Mouse (Mus musculus) testis, adult 2 months (tissue): Measurements from ENCODE around the gene Foxd1. TPM values are rescaled to one million over a fixed set of nuclear protein-coding genes. Genes with fewer than 3 reads are reported as not detected.

Experiments
- H3K27ac ChIP-seq: fragments of 200-500 bp; 2 replicates; pipeline ENCODE4 v1.5.1; 2012; ENCODE audit warnings: low read depth, low read length; ENCODE audit not compliant: control insufficient read depth, insufficient read depth
- H3K27me3 ChIP-seq: fragments of 200-500 bp; 2 replicates; pipeline ENCODE4 v1.6.1; 2012; ENCODE audit warnings: mild to moderate bottlenecking, low read length, moderate library complexity; ENCODE audit not compliant: control insufficient read depth, insufficient read depth
- H3K36me3 ChIP-seq: fragments of 200-500 bp; 2 replicates; pipeline ENCODE4 v1.6.1; 2012; ENCODE audit warnings: mild to moderate bottlenecking, low read length; ENCODE audit not compliant: control insufficient read depth, insufficient read depth
- H3K4me1 ChIP-seq: fragments of 200-500 bp; 2 replicates; pipeline ENCODE4 v1.6.1; 2012; ENCODE audit warnings: low read length; ENCODE audit not compliant: control insufficient read depth, insufficient read depth
- H3K4me3 ChIP-seq: fragments of 200-500 bp; 2 replicates; pipeline ENCODE4 v1.5.1; 2012; ENCODE audit warnings: low read depth, mild to moderate bottlenecking, low read length, moderate library complexity, mixed read lengths; ENCODE audit not compliant: control insufficient read depth
- CTCF ChIP-seq: fragments of 200-500 bp; IDR thresholded peaks from 2 replicates; pipeline ENCODE4 v1.5.1; 2012; ENCODE audit warnings: low read depth, mild to moderate bottlenecking, inconsistent platforms, low read length, moderate library complexity; ENCODE audit not compliant: control insufficient read depth, insufficient read depth, insufficient replicate concordance
- POLR2A ChIP-seq: fragments of 200-500 bp; IDR thresholded peaks from 2 replicates; pipeline ENCODE4 v1.6.1; 2012; ENCODE audit warnings: low read depth, mild to moderate bottlenecking, inconsistent platforms, low read length, moderate library complexity; ENCODE audit not compliant: control insufficient read depth
- polyA plus RNA-seq: library from polyadenylated mRNA; depleted of rRNA; stranded (reverse); fragments of >200 nt; gene quantifications from 2 replicates; pipeline ENCODE4 v1.2.3, GENCODE M21; 2012; rRNA removed

Foxd1 gene
- not detected in 2 replicates for polyA plus RNA-seq

DNA sequence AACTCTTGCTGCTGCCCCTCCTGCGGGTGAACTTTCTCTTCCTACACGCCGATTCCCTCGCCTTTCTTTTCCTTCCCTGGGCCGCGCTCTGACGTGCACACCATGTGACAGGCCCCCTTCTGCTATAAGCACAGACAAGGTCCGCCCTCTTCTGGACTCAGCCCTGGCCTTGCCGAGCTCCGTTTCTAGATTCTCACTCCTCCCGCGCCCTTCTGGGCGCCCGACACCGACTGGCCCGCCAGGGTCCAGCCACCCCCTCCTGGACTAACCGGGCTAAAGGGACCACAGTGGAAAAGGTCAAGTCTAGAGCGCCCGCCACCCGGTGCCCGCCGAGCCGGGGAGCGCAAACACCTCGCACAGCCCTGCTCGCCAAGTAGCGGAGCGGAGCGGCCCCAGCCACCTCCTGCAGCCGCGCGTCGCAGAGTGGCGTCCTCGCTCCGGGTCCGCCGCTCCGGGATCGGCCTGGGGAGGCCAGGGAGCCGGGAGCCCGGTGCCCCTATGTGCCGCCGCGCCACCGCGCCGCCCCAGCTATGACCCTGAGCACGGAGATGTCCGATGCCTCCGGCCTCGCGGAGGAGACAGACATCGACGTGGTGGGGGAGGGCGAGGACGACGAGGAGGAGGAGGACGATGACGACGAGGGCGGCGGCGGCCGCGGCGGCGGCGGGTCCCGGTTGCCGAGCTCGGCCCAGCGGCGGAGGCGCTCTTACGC is at the start of gene Foxd1:
Foxd1 (plus strand) TSS at position 153 of the 712 bp plus-strand sequence.
- Histone ChIP-seq H3K27me3 (peaks cover 12% of the 10 kb centered on the region), H3K36me3 (no peaks in the 10 kb centered on the region), H3K27ac (no peak within 1 kb of the TSS), H3K4me3 (peak within 1 kb of the TSS; percentile 57), H3K4me1 (peaks cover 18% of the 10 kb centered on the region)
- TF ChIP-seq CTCF (no peak), POLR2A (no peak)

DNA sequence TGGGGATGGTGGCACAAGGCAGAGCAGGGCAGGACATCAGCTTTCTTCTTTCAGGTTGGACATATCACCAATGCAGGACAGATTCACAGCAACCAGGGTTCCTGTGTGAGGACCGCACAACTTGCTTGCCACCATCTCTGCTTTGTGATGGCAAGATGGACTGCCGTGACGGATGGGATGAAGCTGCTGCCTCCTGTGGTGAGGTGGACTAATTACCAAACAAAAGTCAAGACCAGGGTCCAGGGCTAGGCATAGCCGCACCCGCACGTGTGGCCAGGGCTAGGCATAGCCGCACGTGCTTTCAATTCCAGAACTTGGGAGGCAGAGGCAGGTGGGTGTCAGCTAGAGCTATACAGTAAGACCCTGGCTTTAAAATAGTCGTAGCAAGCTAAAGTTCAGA is 48.8 kb upstream of the Foxd1 start:
- peaks cover 2% of the 10 kb centered on the region; the same call in 1 of the 2 replicates for H3K4me1 ChIP-seq
- H3K4me3 ChIP-seq: no peak overlapping the region
- TF ChIP-seq CTCF (no peak), POLR2A (no peak)
- no peaks in the 10 kb centered on the region for H3K36me3 ChIP-seq
- no peak overlapping the region for H3K27ac ChIP-seq
- no peaks in the 10 kb centered on the region for H3K27me3 ChIP-seq

GRCm38 (mm10) chr13:98306393-98306792 is 47.6 kb upstream of the Foxd1 start:
- Histone ChIP-seq H3K4me3 (no peak overlapping the region), H3K27me3 (no peaks in the 10 kb centered on the region), H3K27ac (peak overlapping the region; percentile 66), H3K36me3 (no peaks in the 10 kb centered on the region; the same call in 1 of the 2 replicates), H3K4me1 (peaks cover 2% of the 10 kb centered on the region; the same call in 1 of the 2 replicates)
- TF ChIP-seq CTCF: no peak
- TF ChIP-seq POLR2A: no peak

DNA sequence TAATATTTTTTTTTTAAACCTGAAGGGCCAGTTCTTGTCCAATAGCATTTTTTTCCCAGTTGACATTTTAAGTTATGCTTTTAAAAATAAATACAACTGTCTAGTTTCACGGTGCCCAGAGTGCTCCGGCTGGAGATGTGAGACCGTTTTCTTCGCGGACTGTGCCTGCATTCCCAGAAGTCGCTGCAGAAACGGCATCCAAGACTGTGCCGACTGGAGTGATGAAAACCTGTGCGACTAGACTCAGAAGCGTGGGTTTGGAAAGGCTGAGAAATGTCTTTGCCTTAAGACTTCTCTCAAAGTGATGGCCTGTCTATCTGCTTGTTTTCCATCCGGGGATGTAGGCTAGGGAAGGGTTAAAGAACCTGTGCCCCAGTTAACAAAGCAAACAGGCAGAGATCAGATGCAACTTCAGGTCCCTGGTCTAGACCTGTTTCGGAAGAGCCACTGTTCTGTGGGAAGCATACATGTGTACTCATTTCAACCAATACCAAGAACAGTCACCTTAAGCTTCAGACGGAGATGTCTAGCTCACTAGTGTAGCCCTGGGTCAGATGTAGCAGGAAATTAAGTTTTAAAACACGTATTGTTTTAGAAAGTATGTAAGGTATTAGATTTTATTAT is 47.1 kb upstream of the Foxd1 start:
- TF ChIP-seq CTCF: no peak
- peak overlapping the region; percentile 62; the same call in 1 of the 2 replicates for H3K27ac ChIP-seq
- peaks cover 2% of the 10 kb centered on the region; the same call in 1 of the 2 replicates for H3K4me1 ChIP-seq
- no peak overlapping the region for H3K4me3 ChIP-seq
- H3K36me3 ChIP-seq: no peaks in the 10 kb centered on the region; the same call in none of the 2 replicates
- no peaks in the 10 kb centered on the region for H3K27me3 ChIP-seq

DNA sequence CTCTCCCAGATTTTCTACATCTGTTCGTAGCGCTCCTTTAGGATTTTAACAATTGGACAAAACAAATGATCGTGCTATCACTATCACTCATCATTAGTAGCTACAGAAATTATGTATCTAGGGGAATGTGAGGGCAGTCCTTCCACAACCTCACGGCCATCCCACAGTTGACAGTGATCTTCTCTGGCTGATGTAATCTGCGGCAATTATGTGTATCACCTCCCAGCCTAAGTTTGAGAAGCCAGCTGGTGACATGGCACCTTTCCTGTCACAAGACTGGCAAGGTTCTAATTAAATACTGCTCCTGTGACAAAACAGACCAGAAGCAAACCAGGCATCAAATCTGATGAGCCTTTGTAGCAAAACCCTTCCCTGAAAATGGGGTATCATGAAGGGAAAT is 46.0 kb upstream of the Foxd1 start:
- H3K4me3 ChIP-seq: no peak overlapping the region
- no peaks in the 10 kb centered on the region for H3K27me3 ChIP-seq
- no peaks in the 10 kb centered on the region; the same call in none of the 2 replicates for H3K36me3 ChIP-seq
- TF ChIP-seq CTCF (no peak), POLR2A (no peak)
- no peak overlapping the region for H3K27ac ChIP-seq
- peaks cover 2% of the 10 kb centered on the region; the same call in 1 of the 2 replicates for H3K4me1 ChIP-seq

- no peaks in the 10 kb centered on the region; the same call in none of the 2 replicates for H3K36me3 ChIP-seq
- no peaks in the 10 kb centered on the region for H3K27me3 ChIP-seq
- no peak overlapping the region for H3K27ac ChIP-seq
- H3K4me3 ChIP-seq: no peak overlapping the region
- peaks cover 2% of the 10 kb centered on the region; the same call in 1 of the 2 replicates for H3K4me1 ChIP-seq
- no peak for TF ChIP-seq CTCF
- no peak for TF ChIP-seq POLR2A
These were observed 45.3 kb upstream of the Foxd1 start for GRCm38 (mm10) chr13:98308724-98309123.

DNA sequence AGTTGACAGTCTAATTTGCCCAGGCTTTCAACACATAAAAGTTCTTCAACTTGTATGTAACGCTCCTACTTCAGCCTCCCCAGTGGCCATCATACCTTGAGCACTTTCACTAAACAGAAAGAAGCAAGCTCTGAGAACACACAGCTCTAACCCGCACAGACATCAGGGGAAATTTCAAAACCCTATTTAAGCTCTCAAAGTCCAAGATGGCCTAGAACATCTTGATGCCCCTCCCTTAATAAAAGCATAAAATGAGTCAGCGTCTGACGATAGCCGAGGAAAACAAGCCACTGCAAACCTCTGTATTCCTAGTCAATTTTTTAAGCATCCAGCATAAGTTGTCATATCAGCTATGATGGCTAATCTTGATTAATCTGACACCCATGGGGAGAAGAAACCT is 42.4 kb upstream of the Foxd1 start:
- no peaks in the 10 kb centered on the region; the same call in none of the 2 replicates for H3K36me3 ChIP-seq
- no peak for TF ChIP-seq CTCF
- no peak for TF ChIP-seq POLR2A

More for the DNA sequence above, 42.4 kb upstream of the Foxd1 start:
- H3K4me1 ChIP-seq: no peaks in the 10 kb centered on the region; the same call in 1 of the 2 replicates
- no peaks in the 10 kb centered on the region for H3K27me3 ChIP-seq
- H3K4me3 ChIP-seq: no peak overlapping the region
- no peak overlapping the region for H3K27ac ChIP-seq
